Mouse (Mus musculus): ENCODE measurements around the gene Rbfox1.

Gene Rbfox1

GRCm38 (mm10) chr16:6348581-6349241, 463.6 kb downstream of the Rbfox1 start:
- peak; percentile 70 for DNase-seq (ENCODE audit: low read depth, low spot score)

- no peak for DNase-seq (ENCODE audit: low read depth, low spot score)
These were observed 464.2 kb downstream of the Rbfox1 start for GRCm38 (mm10) chr16:6349381-6349780.

- no peak for DNase-seq (ENCODE audit: low read depth, low spot score)
These were observed 465.1 kb downstream of the Rbfox1 start for GRCm38 (mm10) chr16:6350256-6350655.

DNA sequence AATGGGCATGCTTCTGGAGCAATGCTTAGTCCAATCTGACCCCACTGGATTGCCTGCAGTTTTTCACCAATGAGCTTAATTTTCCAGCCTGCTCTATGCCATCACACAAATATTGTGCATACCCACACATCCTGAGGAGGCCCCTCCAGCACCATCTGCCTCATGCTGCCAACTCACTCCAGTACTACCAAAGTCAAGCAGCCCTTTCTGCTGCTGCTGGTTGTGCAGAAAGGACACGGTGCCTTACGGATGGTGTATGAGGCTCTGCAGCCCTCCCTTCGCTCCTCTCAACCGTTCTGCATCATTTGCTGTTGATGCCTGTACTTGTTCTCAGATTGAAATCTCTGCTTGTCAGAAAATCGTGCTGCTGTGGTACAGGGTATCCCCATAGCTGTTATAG, 468.0 kb downstream of the Rbfox1 start:
- no peak for DNase-seq (ENCODE audit: low read depth, low spot score)

GRCm38 (mm10) chr16:6356931-6357330, 471.8 kb downstream of the Rbfox1 start:
- peak; percentile 5 for DNase-seq (ENCODE audit: low read depth, low spot score)

- DNase-seq (ENCODE audit: low read depth, low spot score) = no peak
These were observed 480.6 kb downstream of the Rbfox1 start for GRCm38 (mm10) chr16:6365793-6366192.

- no peak for DNase-seq (ENCODE audit: low read depth, low spot score)
These were observed 481.5 kb downstream of the Rbfox1 start for GRCm38 (mm10) chr16:6366649-6367048.

DNA sequence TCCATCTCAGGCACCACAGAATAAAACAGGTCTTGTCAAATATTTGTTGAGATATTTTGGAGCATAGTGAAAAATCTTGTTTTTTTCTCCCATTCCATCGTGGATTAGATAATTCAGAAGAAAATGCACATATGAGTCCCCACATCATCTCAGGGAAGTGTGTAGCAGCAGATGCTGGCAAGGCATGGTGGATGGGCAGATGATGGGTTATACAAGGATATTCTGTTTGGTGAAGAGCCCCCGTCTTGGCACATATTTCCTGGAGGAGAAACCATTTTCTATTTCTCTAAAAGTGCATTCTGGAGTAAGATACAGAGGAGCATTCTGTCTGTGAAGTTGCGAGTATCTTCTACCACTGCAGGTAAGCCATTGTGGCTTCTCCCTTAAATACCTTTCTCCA, 495.8 kb downstream of the Rbfox1 start:
- no peak for DNase-seq (ENCODE audit: low read depth, low spot score)

DNA sequence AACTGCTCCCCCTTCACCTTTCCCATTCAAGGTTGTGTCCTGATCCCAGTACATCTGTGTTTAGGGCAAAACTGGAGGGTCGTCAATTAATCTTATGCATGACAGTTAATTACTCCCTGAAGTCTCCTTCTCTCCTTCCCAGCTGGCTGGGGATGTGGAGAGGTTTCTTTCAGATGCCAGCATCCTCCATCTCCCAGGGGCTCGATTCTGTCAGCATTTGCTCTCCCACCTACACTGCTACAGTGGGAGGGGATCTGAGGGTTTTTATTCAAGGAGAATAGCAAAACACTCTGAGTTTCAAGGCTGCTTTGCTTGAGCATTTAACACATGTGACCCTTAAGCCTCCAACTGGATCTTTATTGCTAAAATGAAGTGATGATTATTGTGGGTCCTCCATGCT, 496.4 kb downstream of the Rbfox1 start:
- DNase-seq (ENCODE audit: low read depth, low spot score) = no peak

- DNase-seq (ENCODE audit: low read depth, low spot score) = no peak
These were observed 497.6 kb downstream of the Rbfox1 start for GRCm38 (mm10) chr16:6382712-6383111.

- no peak for DNase-seq (ENCODE audit: low read depth, low spot score)
These were observed 505.2 kb downstream of the Rbfox1 start for GRCm38 (mm10) chr16:6390278-6390930.

GRCm38 (mm10) chr16:6396676-6397409, 511.7 kb downstream of the Rbfox1 start:
- DNase-seq (ENCODE audit: low read depth, low spot score) = no peak

DNA sequence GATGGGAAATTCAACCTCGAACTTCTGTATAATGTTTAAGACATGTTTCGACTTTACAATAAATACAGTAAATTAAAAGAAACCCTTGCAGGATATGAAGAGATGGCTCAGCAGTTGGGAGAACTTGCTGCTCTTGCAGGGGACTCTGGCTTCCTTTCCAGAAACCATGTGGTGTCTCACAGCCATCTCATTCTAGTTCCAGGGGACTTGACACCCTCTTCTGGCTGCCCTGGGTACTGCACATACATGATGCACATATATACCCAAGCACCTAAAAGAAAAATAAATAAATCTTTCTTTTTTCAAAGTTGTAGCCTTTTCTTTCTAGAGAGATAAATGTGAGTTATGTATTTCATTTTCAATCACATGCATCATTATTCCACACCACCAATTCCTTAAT, 512.5 kb downstream of the Rbfox1 start:
- DNase-seq (ENCODE audit: low read depth, low spot score) = peak; percentile 57

GRCm38 (mm10) chr16:6402816-6403215, 517.7 kb downstream of the Rbfox1 start:
- DNase-seq (ENCODE audit: low read depth, low spot score) = no peak

GRCm38 (mm10) chr16:6414846-6415245, 529.7 kb downstream of the Rbfox1 start:
- DNase-seq (ENCODE audit: low read depth, low spot score) = peak; percentile 93

DNA sequence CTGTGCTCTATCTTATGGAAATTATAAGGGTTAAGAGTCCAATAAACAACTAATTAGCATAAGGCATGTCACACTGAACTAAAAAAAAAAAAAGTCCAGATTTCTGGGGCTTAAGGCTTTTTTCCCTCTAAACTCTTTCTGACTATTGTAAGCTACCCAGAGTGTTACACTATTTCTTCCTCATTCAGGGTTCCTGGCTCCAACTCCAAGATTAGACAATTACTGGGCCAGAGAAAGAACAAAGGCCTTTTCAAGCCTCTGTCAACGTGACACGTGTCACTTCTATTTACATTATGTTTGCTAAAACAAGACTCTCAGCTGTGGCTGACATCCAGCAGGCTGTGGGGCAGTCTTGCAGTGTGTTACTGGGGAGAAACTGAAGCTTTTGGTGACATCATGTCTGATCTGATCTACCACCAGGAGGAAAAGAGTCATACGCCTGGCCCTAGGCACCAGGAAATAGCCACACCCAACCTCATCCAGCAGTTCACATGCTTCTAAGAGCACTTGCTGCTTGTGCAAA, 536.5 kb downstream of the Rbfox1 start:
- DNase-seq (ENCODE audit: low read depth, low spot score) = peak; percentile 3

DNA sequence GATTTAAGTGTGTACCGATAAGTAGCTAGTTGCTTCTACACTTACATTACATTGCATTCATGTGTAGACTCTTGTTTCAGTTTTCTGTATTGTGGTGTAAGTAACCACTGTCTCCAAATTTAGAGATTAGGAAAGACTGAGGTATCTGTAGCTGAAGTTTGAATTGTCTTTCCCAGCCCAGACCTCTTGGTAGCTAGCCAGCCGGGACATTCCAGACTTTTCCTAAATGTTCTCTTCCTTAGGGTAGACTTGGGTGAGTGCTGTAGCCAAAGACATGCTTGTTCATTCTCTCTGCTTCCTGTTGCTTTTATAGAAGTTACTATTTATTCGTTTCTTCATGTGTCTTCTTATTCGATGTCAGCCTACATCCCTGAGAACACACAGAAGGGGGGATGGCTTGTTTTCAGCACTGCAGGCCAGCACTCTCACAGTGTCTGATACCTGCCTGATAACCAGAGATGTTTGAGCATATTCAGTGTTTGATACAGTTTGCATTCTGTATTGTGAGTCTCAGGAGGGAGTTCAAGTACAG, 538.8 kb downstream of the Rbfox1 start:
- DNase-seq (ENCODE audit: low read depth, low spot score) = no peak

- DNase-seq (ENCODE audit: low read depth, low spot score) = no peak
These were observed 539.6 kb downstream of the Rbfox1 start for GRCm38 (mm10) chr16:6424738-6425137.

- DNase-seq (ENCODE audit: low read depth, low spot score) = no peak
These were observed 542.4 kb downstream of the Rbfox1 start for GRCm38 (mm10) chr16:6427292-6428281.

DNA sequence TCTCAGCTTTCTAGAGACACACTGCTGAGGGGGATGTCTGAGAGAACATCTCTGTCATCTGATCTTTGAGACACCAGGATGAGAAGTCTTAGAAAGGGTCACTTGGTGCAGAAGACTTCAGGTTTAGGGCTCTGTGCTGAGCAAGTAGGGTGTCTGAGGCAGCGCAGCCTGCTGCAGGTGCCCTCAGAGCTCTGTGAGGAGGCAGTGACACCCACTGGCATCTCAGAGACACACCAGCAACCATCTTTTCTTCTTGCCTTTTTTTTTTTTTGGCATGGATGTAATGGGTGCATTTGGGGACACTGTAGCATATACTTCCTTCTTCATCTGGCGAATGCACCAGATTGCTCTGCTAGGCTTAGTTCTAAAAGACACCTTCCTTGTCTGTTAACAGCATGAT, 545.8 kb downstream of the Rbfox1 start:
- DNase-seq (ENCODE audit: low read depth, low spot score) = no peak

DNA sequence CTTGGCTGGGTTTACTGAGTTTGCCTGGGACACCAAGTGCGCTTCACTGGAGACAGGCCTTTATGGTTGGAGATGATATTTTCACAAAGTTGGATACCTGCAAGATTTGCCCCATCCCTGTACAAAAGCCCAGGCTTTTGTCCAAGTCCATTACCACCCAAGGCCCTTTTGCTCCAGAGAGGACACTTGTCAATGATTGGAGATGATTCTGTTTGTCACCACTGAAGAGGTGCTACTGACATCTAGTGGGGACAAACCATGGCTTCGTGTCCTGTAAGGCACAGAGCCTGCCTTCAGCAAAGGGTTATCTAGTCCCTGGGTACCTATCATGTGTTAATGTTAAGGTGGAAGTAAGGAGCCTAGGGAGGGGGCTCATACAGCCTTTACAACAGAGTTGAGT, 551.3 kb downstream of the Rbfox1 start:
- peak; percentile 4 for DNase-seq (ENCODE audit: low read depth, low spot score)
